Mouse (Mus musculus) lung, embryonic 14.5 days (tissue): ENCODE measurements at regions not wholly inside any gene's neighbourhood (a gene's known extent, or its start where the extent isn't known, plus 50 kb on each side); places are given as distances from the start of the nearest gene placed in this dataset.
A peak's percentile ranks its signal among the peaks of the same experiment; 100 is the strongest.

Source experiments
- ATAC-seq: fragments of 200-750 bp; cut with Nextera tagmentation; 2 replicates; pipeline ENCODE4 v1.8.0; 2017; ENCODE audit warnings: mild to moderate bottlenecking, moderate TSS enrichment, moderate library complexity; ENCODE audit not compliant: insufficient read depth
- DNase-seq: peaks from one replicate; pipeline ENCODE4 v3.0.0-alpha.2; 2015
- H3K27ac ChIP-seq: fragments of 300-500 bp; sonication (generic); 2 replicates; pipeline ENCODE4 v1.5.1; 2014; ENCODE audit warnings: low read depth, mild to moderate bottlenecking, moderate library complexity
- H3K27me3 ChIP-seq: fragments of 300-500 bp; sonication (generic); 2 replicates; pipeline ENCODE4 v1.6.1; 2014; ENCODE audit warnings: low read length, control low read depth; ENCODE audit not compliant: insufficient read depth
- H3K36me3 ChIP-seq: fragments of 300-500 bp; sonication (generic); 2 replicates; pipeline ENCODE4 v1.6.1; 2014; ENCODE audit warnings: control low read depth; ENCODE audit not compliant: insufficient read depth
- H3K4me1 ChIP-seq: fragments of 300-500 bp; sonication (generic); 2 replicates; pipeline ENCODE4 v1.6.1; 2014; ENCODE audit warnings: antibody characterized with exemption, control low read depth; ENCODE audit not compliant: insufficient read depth
- H3K4me2 ChIP-seq: fragments of 300-500 bp; sonication (generic); 2 replicates; pipeline ENCODE4 v1.6.1; 2014; ENCODE audit warnings: mild to moderate bottlenecking
- H3K4me3 ChIP-seq: fragments of 300-500 bp; sonication (generic); 2 replicates; pipeline ENCODE4 v1.5.1; 2014; ENCODE audit warnings: low read depth, low read length
- H3K9ac ChIP-seq: fragments of 300-500 bp; sonication (generic); 2 replicates; pipeline ENCODE4 v1.6.1; 2014
- H3K9me3 ChIP-seq: fragments of 300-500 bp; sonication (generic); 2 replicates; pipeline ENCODE4 v1.6.1; 2016; ENCODE audit warnings: low read depth, low read length, control low read depth
- CTCF ChIP-seq: IDR thresholded peaks from 2 replicates; pipeline ENCODE4 v1.5.1; 2016; ENCODE audit warnings: antibody characterized with exemption, low read depth
- WGBS: fragments of 180-500 bp; shearing (Covaris S2); extraction: QIAGEN DNeasy Blood & Tissue Kit; methylation state at CpG from one replicate; pipeline ENCODE4 v1.1.7; 2014; 5-methylcytosine and 5-hydroxymethylcytosine counted together

DNA sequence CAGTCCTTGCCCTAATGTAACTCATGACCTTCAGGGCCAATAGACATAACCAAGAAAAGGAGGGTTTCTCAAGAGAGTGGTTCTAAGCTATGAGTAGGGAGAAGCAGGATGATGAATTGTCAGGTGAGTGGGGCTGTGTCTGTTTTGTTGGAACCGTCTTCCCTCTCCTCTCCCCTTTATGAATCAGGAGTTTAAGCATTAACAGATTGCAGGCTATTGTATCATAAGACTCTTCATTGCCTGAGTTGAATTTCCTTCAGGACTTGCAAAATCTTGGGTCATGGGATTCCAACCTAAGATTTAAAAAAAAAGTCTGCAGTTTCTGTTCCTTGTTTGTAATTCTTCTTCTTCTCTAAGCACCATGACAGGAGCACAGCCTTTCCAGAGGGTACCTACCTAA, 159.5 kb upstream of the Zeb2 start:
- no peaks in the 10 kb centered on the region for H3K27me3 ChIP-seq
- WGBS, result 97% methylated on average over 1 of the region's 1 CpGs
- H3K9ac ChIP-seq, result no peak overlapping the region
- TF ChIP-seq CTCF, result no peak
- no peaks in the 10 kb centered on the region for H3K36me3 ChIP-seq
- no peaks in the 10 kb centered on the region for H3K4me1 ChIP-seq
- no peaks in the 10 kb centered on the region for H3K9me3 ChIP-seq
- no peak overlapping the region for H3K4me2 ChIP-seq
- H3K27ac ChIP-seq, result no peak overlapping the region
- DNase-seq (no peak), ATAC-seq (no peak)
- H3K4me3 ChIP-seq, result no peak overlapping the region

DNA sequence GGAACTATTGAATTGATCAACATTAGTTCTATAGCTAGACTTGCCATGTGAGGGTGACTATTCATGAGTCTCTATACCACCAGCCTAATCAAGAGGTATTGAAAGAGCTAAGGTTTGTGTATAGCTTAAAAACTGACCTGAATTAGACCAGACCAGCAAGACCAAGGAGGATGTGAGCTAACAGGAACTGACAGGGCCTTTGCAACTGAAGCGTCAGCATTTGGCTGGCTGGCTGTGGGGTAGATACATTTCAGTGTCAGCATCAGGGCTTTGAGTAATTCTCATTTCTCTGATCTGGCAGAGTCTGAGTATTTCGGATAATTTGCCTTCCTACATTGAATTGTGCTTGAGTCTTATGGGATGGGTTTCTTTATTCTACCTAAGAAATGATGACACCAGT, 152.8 kb upstream of the Zeb2 start:
- Histone ChIP-seq H3K27me3 (no peaks in the 10 kb centered on the region), H3K4me3 (no peak overlapping the region), H3K9ac (no peak overlapping the region), H3K4me2 (no peak overlapping the region), H3K36me3 (no peaks in the 10 kb centered on the region), H3K9me3 (no peaks in the 10 kb centered on the region), H3K4me1 (no peaks in the 10 kb centered on the region), H3K27ac (no peak overlapping the region)
- 76% methylated on average over 2 of the region's 2 CpGs for WGBS
- DNase-seq (no peak), ATAC-seq (no peak)
- TF ChIP-seq CTCF, result no peak

DNA sequence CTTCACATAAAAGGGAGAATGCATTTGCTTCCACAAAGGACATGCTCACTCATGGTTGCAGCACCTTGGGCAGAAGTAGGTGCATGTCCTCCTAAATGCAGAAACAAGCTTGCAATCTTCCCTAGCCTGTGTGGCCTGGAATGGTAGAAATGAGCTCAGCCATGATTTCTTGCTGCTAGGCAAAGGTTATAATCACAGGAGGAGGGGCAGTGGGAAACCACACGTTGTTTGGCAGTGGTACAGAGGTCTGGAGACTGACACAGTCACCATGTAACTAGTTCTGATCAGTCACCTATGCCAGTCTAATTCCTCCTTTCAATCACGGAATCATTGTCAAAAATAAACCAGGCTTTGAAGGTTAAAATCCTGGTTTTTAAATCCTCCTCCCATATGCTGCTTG, 148.6 kb upstream of the Zeb2 start:
- H3K9me3 ChIP-seq, result no peaks in the 10 kb centered on the region

DNA sequence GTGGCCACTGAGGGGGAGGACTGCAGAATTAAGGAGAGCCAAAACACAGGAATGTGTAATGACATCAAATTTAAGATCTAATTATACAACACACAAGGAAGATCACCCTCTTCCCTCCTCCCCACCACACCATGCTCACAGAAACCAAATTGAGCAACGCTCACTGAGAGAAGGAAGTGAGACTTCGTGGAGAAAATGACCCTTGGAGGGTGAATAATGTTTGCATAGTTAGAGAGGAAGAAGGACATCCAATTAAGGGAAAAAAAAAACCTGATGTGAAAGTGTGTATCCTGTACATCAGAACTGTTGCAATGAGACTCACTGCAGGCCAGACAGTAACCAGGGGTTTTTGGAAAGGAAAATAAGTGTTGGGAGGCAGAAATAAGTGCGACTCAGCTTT, 144.8 kb upstream of the Zeb2 start:
- no peak for TF ChIP-seq CTCF
- Histone ChIP-seq H3K27me3 (no peaks in the 10 kb centered on the region), H3K9me3 (no peaks in the 10 kb centered on the region), H3K4me2 (no peak overlapping the region), H3K4me1 (no peaks in the 10 kb centered on the region), H3K27ac (no peak overlapping the region), H3K4me3 (no peak overlapping the region), H3K9ac (no peak overlapping the region), H3K36me3 (no peaks in the 10 kb centered on the region)
- ATAC-seq, result no peak
- 74% methylated on average over 3 of the region's 3 CpGs for WGBS
- no peak for DNase-seq

More for the DNA sequence above, 148.6 kb upstream of the Zeb2 start:
- H3K27me3 ChIP-seq, result no peaks in the 10 kb centered on the region
- no peaks in the 10 kb centered on the region for H3K4me1 ChIP-seq
- no peak overlapping the region for H3K9ac ChIP-seq
- H3K4me3 ChIP-seq, result no peak overlapping the region
- TF ChIP-seq CTCF, result no peak
- H3K4me2 ChIP-seq, result no peak overlapping the region
- WGBS, result 52% methylated on average over 2 of the region's 2 CpGs
- no peaks in the 10 kb centered on the region for H3K36me3 ChIP-seq
- DNase-seq (no peak), ATAC-seq (no peak)
- no peak overlapping the region for H3K27ac ChIP-seq

DNA sequence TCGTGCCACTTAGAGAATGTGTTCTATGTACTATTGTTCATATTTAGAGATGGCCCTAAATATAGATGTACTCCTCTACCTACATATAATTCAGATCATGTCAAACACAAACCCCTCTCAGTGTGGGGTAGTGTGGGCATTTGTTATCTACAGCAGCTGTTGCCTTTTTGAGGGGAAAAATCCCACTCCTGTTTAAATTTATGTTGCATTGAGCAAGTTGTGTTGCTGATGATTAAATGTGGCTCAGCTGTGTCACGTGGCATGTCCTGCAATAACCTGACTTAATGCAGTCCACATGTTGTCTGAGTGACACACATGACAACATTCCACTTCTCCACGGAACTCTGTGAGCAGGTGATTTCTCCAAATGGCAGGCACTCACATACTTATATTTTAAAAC, 141.7 kb upstream of the Zeb2 start:
- no peak overlapping the region for H3K9ac ChIP-seq
- no peaks in the 10 kb centered on the region for H3K27me3 ChIP-seq
- no peak overlapping the region for H3K4me2 ChIP-seq
- WGBS, result 50% methylated on average over 3 of the region's 3 CpGs
- no peak for TF ChIP-seq CTCF
- ATAC-seq (no peak), DNase-seq (no peak)
- H3K36me3 ChIP-seq, result no peaks in the 10 kb centered on the region
- no peaks in the 10 kb centered on the region for H3K4me1 ChIP-seq
- no peak overlapping the region for H3K27ac ChIP-seq
- H3K4me3 ChIP-seq, result no peak overlapping the region
- no peaks in the 10 kb centered on the region for H3K9me3 ChIP-seq

DNA sequence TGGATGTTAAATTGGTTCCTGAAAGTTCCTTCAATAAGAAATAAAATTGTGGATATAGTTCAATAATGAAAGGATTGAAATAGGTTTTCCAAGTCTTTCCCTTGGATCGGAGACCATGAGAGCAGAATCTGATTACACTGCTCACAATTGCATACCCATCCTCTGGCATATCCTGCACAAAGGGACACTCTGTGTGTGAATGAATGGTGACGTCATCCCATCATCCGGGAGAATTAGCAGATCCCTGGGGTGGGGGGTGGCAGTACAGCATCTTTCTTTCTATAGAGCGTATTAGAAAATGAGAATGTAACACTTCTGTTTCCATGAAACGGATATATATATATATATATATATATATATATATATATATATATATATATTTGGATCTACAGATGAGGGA, 139.2 kb upstream of the Zeb2 start:
- no peak overlapping the region for H3K9ac ChIP-seq
- H3K4me3 ChIP-seq, result no peak overlapping the region
- H3K9me3 ChIP-seq, result no peaks in the 10 kb centered on the region
- H3K36me3 ChIP-seq, result no peaks in the 10 kb centered on the region
- no peak overlapping the region for H3K4me2 ChIP-seq
- TF ChIP-seq CTCF, result no peak
- H3K27ac ChIP-seq, result no peak overlapping the region
- DNase-seq, result no peak
- H3K4me1 ChIP-seq, result no peaks in the 10 kb centered on the region
- ATAC-seq, result no peak
- no peaks in the 10 kb centered on the region for H3K27me3 ChIP-seq
- WGBS, result 86% methylated on average over 5 of the region's 5 CpGs

- no peak for TF ChIP-seq CTCF
- no peaks in the 10 kb centered on the region for H3K27me3 ChIP-seq
- ATAC-seq (no peak), DNase-seq (no peak)
- no peaks in the 10 kb centered on the region for H3K4me1 ChIP-seq
- H3K4me3 ChIP-seq, result no peak overlapping the region
- H3K4me2 ChIP-seq, result no peak overlapping the region
- H3K27ac ChIP-seq, result no peak overlapping the region
- H3K9ac ChIP-seq, result no peak overlapping the region
- H3K36me3 ChIP-seq, result no peaks in the 10 kb centered on the region
- 49% methylated on average over 4 of the region's 4 CpGs for WGBS
- H3K9me3 ChIP-seq, result no peaks in the 10 kb centered on the region
Measured at GRCm38 (mm10) chr2:45253936-45254335, 136.7 kb upstream of the Zeb2 start.

DNA sequence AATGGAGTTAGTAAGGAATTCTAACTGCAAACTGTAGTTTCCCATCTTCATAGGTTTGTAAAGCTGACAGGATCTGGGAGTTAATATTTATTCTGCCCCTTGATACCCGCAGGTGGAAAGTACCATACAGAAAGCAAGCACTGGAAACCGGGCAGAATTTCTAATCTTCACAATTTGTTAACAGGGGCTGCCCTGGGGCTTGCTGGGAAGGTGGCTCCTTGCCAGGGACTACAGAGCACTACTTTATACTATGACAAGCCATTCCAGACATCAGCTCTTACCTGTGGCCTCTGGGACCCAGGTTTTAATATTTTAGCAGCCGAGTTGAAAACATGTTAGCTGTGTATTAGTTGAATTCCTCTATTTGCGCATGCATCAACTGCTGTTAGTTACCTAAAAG, 135.1 kb upstream of the Zeb2 start:
- no peak overlapping the region for H3K27ac ChIP-seq
- peak; percentile 52 for DNase-seq
- H3K9me3 ChIP-seq, result no peaks in the 10 kb centered on the region
- H3K4me3 ChIP-seq, result no peak overlapping the region
- no peak overlapping the region for H3K4me2 ChIP-seq
- H3K27me3 ChIP-seq, result no peaks in the 10 kb centered on the region
- H3K36me3 ChIP-seq, result no peaks in the 10 kb centered on the region
- WGBS, result 58% methylated on average over 4 of the region's 4 CpGs
- no peak for TF ChIP-seq CTCF
- H3K9ac ChIP-seq, result no peak overlapping the region
- ATAC-seq, result no peak; the same call in 1 of the 2 replicates
- no peaks in the 10 kb centered on the region for H3K4me1 ChIP-seq
